Mouse (Mus musculus) intestine, embryonic 14.5 days (tissue): ENCODE measurements around the gene Paqr9. TPM values are rescaled to one million over a fixed set of nuclear protein-coding genes. Genes with fewer than 3 reads are reported as not detected.

ENCODE experiments used
- ATAC-seq: fragments of 200-750 bp; cut with Nextera tagmentation; replicated peaks from 2 replicates; pipeline ENCODE4 v1.8.0; 2017; ENCODE audit warnings: low read depth, moderate number of reproducible peaks, moderate TSS enrichment, moderate library complexity; ENCODE audit not compliant: low FRiP score, low TSS enrichment
- DNase-seq: peaks from one replicate; pipeline ENCODE4 v3.0.0-alpha.2; 2018; ENCODE audit warnings: low spot score
- H3K27ac ChIP-seq: fragments of 300-500 bp; sonication (generic); 2 replicates; pipeline ENCODE4 v1.5.1; 2014; ENCODE audit warnings: low read depth, mild to moderate bottlenecking, control low read depth
- H3K27me3 ChIP-seq: fragments of 300-500 bp; sonication (generic); replicated peaks from 2 replicates; pipeline ENCODE4 v1.6.1; 2014; ENCODE audit warnings: low read length, control low read depth; ENCODE audit not compliant: control insufficient read depth, insufficient read depth
- H3K36me3 ChIP-seq: fragments of 300-500 bp; sonication (generic); 2 replicates; pipeline ENCODE4 v1.6.1; 2014; ENCODE audit warnings: low read length, control low read depth; ENCODE audit not compliant: control insufficient read depth, insufficient read depth
- H3K4me1 ChIP-seq: fragments of 300-500 bp; sonication (generic); replicated peaks from 2 replicates; pipeline ENCODE4 v1.6.1; 2014; ENCODE audit warnings: low read length, control low read depth, mixed read lengths; ENCODE audit not compliant: control insufficient read depth, insufficient read depth
- H3K4me2 ChIP-seq: fragments of 300-500 bp; sonication (generic); 2 replicates; pipeline ENCODE4 v1.6.1; 2014; ENCODE audit warnings: low read length
- H3K4me3 ChIP-seq: fragments of 300-500 bp; sonication (generic); 2 replicates; pipeline ENCODE4 v1.5.1; 2014; ENCODE audit warnings: low read depth, low read length, control low read depth, mixed read lengths
- H3K9ac ChIP-seq: fragments of 300-500 bp; sonication (generic); 2 replicates; pipeline ENCODE4 v1.6.1; 2014; ENCODE audit warnings: mild to moderate bottlenecking, low read length
- H3K9me3 ChIP-seq: fragments of 300-500 bp; sonication (generic); 2 replicates; pipeline ENCODE4 v1.6.1; 2016; ENCODE audit warnings: low read length, control low read depth; ENCODE audit not compliant: control insufficient read depth
- WGBS: fragments of 180-500 bp; shearing (Covaris S2); extraction: QIAGEN DNeasy Blood & Tissue Kit; methylation state at CpG from one replicate; pipeline ENCODE4 v1.1.7; 2014; 5-methylcytosine and 5-hydroxymethylcytosine counted together
- polyA plus RNA-seq: library from polyadenylated mRNA; unstranded; fragments of >200 nt; fragmentation: Nextera tagmentation; extraction: Ambion mirVana; gene quantifications from 2 replicates; pipeline ENCODE4 v1.2.1, GENCODE M21; 2014

Paqr9 gene
- polyA plus RNA-seq, 1 experiment from 2014 or later = 0.11 TPM

DNA sequence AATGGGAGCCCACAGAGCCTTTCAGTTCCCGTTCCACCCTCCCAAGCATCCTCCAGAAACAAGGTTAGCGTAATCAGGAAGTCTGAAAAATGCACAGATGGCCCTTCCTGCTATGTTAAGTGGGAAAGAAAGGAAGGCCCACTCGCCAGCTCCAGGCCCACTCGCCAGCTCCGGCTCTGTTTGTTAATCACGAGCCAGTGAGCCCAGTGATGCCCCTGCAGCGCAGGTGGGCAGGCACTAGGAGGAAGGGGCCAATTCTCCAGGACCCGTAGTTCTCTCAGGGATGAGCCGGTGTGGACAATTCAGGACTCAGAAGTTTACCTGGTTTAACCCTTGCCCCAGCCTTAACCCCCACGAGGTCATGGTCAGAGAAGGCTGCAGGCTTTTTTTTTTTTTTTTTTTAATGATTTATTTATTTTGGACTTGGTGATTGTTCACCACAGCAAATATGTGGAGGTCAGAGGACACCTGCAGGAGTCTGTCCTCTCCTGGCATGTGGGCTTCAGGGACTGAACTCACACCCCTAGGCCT lies 7.2 kb upstream of the Paqr9 start:
- peaks cover 6% of the 10 kb centered on the region; the same call in 1 of the 2 replicates for H3K27me3 ChIP-seq
- no peaks in the 10 kb centered on the region for H3K4me1 ChIP-seq
- DNase-seq = no peak
- WGBS = 53% methylated on average over 10 of the region's 10 CpGs
- H3K9ac ChIP-seq = no peak overlapping the region
- H3K4me2 ChIP-seq = no peak overlapping the region
- H3K4me3 ChIP-seq = no peak overlapping the region
- H3K9me3 ChIP-seq = no peaks in the 10 kb centered on the region
- 0 out of 2 replicates have a peak, but pooled peaks have one; percentile 36 for ATAC-seq
- no peak overlapping the region for H3K27ac ChIP-seq
- H3K36me3 ChIP-seq = no peaks in the 10 kb centered on the region

DNA sequence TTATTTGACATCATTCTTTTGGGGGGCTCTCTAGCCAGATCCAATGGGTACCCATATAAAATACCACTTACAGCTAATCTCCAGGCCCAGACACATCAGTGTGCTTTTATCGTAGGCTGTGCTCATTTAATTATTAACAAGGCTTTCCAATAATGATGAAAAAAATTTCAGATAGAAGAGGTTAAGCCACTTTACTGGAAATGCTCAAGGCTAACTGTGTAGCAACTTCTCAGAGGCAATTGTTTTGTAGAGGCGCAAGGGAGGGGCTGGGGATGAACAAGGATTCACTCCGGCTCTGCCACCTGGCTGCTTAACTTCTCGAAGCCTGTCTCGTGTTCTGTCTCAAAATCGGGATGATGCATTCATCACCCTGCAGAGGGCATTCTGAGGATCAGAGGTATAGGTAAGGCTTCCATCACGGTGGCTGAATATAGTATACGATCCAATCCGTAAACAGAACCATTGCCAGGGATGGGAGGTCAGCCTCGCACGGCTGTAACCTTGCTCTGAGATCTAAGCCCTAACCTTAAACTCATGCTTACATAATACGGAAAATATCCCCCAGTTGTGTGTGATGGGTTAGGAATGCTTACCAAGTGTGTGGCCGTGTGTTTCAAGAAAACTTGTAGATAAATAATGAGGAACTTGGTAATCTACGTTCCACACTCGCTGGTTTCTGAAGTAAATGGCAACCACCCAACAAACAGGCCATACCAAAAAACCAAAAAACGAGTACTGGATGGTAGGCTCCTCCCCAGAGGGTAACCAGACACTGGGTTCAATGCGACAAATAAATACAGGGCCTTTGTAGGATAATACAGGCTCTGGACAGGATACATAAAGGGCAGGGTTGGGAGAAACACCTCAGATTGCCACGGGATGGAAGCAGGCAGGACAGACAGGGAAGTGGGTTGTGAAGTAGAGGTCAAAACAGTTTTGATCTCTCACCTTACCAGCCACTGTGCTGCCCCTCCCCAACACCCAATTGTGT lies 4.9 kb upstream of the Paqr9 start:
- peaks cover 29% of the 10 kb centered on the region for H3K27me3 ChIP-seq

DNA sequence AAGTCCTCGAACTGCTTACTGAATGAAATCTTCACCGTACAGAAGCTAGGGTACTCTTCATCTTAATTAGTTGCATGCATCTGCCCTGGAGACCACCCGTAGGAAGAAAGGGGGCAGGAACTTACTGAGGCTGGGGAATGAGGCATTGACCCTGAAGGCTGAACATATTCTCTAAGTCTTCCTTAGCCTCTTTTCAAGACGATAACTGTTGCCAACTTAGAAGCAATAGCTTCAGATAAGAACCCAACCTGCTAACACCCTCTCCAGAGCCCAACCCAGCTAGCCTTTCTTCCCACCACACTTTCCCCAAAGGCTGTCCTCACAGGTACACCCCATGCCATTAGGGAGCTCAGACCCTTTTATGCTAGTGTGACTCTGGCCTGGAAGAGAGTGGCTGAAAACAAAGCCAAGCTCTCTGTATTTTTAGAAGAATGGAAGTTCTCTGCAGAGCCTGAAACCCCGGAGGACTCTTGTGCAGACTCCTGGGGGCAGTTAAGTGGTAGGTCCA lies 4.2 kb upstream of the Paqr9 start:
- no peak for ATAC-seq
- Histone ChIP-seq H3K9ac (no peak overlapping the region), H3K4me1 (no peaks in the 10 kb centered on the region), H3K36me3 (no peaks in the 10 kb centered on the region), H3K4me2 (no peak overlapping the region), H3K4me3 (no peak overlapping the region), H3K9me3 (no peaks in the 10 kb centered on the region), H3K27me3 (peaks cover 34% of the 10 kb centered on the region), H3K27ac (no peak overlapping the region)
- no peak for DNase-seq
- 73% methylated on average over 5 of the region's 5 CpGs for WGBS

More for the DNA sequence above, 4.9 kb upstream of the Paqr9 start:
- DNase-seq (no peak), ATAC-seq (no peak)
- no peaks in the 10 kb centered on the region for H3K9me3 ChIP-seq
- H3K36me3 ChIP-seq = no peaks in the 10 kb centered on the region
- H3K4me2 ChIP-seq = no peak overlapping the region
- no peak overlapping the region for H3K9ac ChIP-seq
- no peak overlapping the region for H3K27ac ChIP-seq
- 75% methylated on average over 18 of the region's 18 CpGs for WGBS
- no peak overlapping the region for H3K4me3 ChIP-seq
- no peaks in the 10 kb centered on the region for H3K4me1 ChIP-seq

DNA sequence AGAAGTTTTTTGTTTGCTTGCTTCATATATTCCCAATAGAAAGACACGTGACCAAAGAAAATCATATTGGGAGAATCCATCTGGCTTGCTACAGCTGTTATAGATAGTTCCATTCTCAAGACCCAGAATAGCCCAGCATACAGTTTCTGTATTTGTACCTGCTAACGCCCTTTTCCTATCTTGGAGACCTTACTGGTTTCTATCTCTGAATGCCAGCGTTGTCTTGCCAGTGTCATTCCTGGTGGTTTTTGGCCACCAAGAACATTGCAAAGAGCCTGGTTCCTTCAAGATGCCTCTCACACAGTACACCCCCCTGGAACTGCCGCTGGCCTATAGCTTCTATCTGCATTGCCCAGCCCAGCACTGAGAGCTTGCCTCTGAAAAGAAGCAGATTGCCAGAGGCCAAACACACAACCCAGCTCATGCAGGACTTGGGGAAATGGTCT lies 3.4 kb upstream of the Paqr9 start:
- Histone ChIP-seq H3K9ac (no peak overlapping the region), H3K27ac (no peak overlapping the region)
- 88% methylated on average over 4 of the region's 4 CpGs for WGBS

DNA sequence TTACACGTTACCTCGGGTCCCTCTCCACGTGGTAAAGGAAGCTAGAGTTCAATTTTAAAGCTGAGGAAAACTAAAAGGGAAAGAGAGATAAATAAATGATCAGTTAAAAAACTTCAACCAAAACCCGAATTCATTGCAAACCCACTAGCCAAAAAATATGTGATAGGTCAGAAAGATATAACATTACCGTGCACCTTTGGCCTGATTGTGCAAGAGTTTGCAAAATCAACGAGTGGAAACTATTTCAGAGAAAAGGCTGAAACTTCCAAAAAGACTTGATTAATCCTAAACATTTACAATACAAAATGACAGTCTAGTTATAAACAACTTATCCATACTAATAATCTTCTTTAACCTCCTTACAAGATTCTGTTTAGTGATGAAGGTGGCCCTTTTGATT lies 1.7 kb upstream of the Paqr9 start:
- Histone ChIP-seq H3K4me2 (no peak overlapping the region), H3K27ac (no peak overlapping the region), H3K4me1 (no peaks in the 10 kb centered on the region), H3K9ac (no peak overlapping the region), H3K4me3 (no peak overlapping the region), H3K36me3 (no peaks in the 10 kb centered on the region), H3K9me3 (no peaks in the 10 kb centered on the region), H3K27me3 (peaks cover 59% of the 10 kb centered on the region)
- DNase-seq (no peak), ATAC-seq (no peak)
- WGBS = 61% methylated on average over 6 of the region's 6 CpGs

More for the DNA sequence above, 3.4 kb upstream of the Paqr9 start:
- H3K36me3 ChIP-seq = no peaks in the 10 kb centered on the region
- H3K9me3 ChIP-seq = no peaks in the 10 kb centered on the region
- no peak overlapping the region for H3K4me3 ChIP-seq
- DNase-seq (no peak), ATAC-seq (no peak)
- H3K4me2 ChIP-seq = no peak overlapping the region
- H3K4me1 ChIP-seq = no peaks in the 10 kb centered on the region
- peaks cover 42% of the 10 kb centered on the region for H3K27me3 ChIP-seq

DNA sequence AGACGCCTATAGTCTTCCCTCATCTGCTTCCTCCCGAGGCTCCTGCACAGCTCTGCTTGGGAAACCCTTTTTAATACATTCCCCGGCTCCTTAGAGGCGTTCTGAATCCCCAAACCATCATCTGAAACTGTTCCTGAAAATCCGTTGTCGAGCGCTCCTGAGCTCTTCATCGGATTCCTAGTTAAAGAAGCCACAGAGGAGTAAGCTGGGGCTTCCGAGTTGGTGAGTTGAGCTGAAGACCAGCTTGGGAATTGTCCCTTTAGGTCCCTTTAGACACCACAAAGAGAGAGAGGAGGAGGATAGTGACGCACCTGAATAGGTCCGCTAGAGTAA lies 765 bp upstream of the Paqr9 start:
- Histone ChIP-seq H3K9ac (no peak overlapping the region), H3K27me3 (peaks cover 64% of the 10 kb centered on the region), H3K36me3 (no peaks in the 10 kb centered on the region), H3K4me1 (no peaks in the 10 kb centered on the region), H3K9me3 (no peaks in the 10 kb centered on the region), H3K4me2 (peak overlapping the region; percentile 96), H3K4me3 (peak overlapping the region; percentile 59), H3K27ac (no peak overlapping the region)
- ATAC-seq (no peak), DNase-seq (no peak)
- WGBS = 11% methylated on average over 11 of the region's 11 CpGs

DNA sequence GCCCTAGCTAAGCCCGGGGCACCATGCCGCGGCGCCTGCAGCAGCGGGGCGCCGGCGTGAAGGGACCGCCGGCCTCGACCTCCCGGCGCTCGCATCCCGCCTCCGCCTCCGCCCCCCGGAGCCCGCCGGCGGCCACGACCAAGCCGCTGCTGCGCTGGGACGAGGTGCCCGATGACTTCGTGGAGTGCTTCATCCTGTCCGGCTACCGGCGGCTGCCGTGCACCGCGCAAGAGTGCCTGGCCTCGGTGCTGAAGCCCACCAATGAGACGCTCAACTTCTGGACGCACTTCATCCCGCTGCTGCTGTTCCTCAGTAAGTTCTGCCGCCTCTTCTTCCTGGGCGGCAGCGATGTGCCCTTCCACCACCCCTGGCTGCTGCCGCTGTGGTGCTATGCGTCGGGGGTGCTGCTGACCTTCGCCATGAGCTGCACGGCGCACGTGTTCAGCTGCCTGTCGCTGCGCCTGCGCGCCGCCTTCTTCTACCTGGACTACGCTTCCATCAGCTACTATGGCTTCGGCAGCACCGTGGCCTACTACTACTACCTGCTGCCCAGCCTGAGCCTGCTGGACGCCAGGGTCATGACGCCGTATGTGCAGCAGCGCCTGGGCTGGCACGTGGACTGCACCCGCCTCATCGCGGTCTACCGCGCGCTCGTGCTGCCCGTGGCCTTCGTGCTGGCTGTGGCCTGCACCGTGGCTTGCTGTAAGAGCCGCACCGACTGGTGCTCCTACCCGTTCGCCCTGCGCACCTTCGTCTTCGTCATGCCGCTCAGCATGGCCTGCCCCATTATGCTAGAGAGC lies 679 bp downstream of the Paqr9 start:
- Histone ChIP-seq H3K4me1 (no peaks in the 10 kb centered on the region), H3K4me2 (peak overlapping the region; percentile 96), H3K9me3 (no peaks in the 10 kb centered on the region), H3K4me3 (peak overlapping the region; percentile 59), H3K36me3 (no peaks in the 10 kb centered on the region), H3K27ac (no peak overlapping the region), H3K9ac (peak overlapping the region; percentile 34), H3K27me3 (peaks cover 74% of the 10 kb centered on the region)
- peak; percentile 75 for DNase-seq
- 11% methylated on average over 78 of the region's 78 CpGs for WGBS
- ATAC-seq = peak; percentile 72

DNA sequence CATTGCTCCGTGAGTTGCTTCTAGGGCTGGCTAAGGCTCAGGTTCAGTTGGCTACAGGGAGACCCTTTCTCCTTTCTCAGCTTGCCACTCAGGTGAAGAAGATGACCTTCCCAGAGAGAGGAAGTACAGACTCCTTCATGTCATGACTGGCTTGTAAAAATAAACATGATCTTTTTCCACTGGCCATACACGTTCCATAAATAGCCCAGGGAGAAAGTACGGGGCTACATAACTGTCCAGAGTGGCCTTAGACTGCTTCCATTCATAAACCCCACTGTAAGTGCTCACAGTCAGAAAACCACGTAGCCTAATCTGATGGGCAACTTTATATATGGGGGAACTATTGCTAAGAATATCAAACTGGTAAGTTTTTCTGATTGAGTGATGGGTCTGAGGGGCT lies 4.6 kb downstream of the Paqr9 start:
- Histone ChIP-seq H3K4me3 (no peak overlapping the region), H3K27ac (no peak overlapping the region), H3K4me1 (no peaks in the 10 kb centered on the region), H3K9me3 (no peaks in the 10 kb centered on the region), H3K9ac (no peak overlapping the region), H3K4me2 (no peak overlapping the region), H3K27me3 (peaks cover 50% of the 10 kb centered on the region), H3K36me3 (no peaks in the 10 kb centered on the region)
- no peak for DNase-seq
- 58% methylated on average over 4 of the region's 4 CpGs for WGBS
- ATAC-seq = no peak
